Mouse (Mus musculus): ENCODE data around the gene Rapgef4.

DNA sequence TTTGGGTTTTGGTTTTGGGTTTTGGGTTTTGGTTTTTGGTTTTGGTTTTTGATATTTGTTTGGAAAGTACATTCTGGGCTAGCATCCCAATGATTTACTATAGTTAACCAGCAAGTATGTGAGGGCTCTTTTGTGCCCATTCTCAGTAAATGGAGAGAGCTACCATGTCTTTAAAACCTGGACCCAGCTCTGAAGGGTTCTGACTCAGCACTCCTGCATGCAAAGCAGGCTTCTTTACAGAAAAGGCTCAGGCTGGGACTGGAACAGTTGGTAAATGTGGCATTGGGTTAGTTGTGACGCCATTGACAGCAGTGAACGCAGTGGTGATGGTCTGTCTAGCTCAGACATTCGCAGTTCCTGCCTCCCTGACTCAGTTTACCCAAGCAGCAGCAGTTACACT lies 236.3 kb downstream of the Rapgef4 start:
- TF ChIP-seq CTCF (IDR thresholded peaks at IDR 0.05; ENCODE audit: extremely low read depth, insufficient read depth, insufficient read length, insufficient replicate concordance), result no peak
- no peak for TF ChIP-seq POLR2A (IDR thresholded peaks at IDR 0.05; ENCODE audit: low read depth, low read length)

All from spleen, adult 2 months (tissue).